Mouse (Mus musculus): ENCODE measurements around the gene Grm8.

GRCm38 (mm10) chr6:27789151-27789550, 345.8 kb downstream of the Grm8 start:
- no peak for TF ChIP-seq POLR2A (IDR thresholded peaks at IDR 0.05; ENCODE audit: low read depth, low read length)
- TF ChIP-seq CTCF (IDR thresholded peaks at IDR 0.05; ENCODE audit: borderline replicate concordance, insufficient read depth, low read length) = no peak

All from embryonic fibroblast, embryonic 13.5 days (primary cell).